Mouse (Mus musculus) ES-Bruce4 (cell line): ENCODE results near the gene Plcg1. TPM values are rescaled to one million over a fixed set of nuclear protein-coding genes. Genes with fewer than 3 reads are reported as not detected.

ENCODE experiments used
- H3K27ac ChIP-seq: 2 replicates; pipeline ENCODE4 v1.5.1; 2012; ENCODE audit warnings: low read length, inconsistent platforms; ENCODE audit not compliant: insufficient read depth
- H3K27me3 ChIP-seq: 2 replicates; pipeline ENCODE4 v1.6.1; 2012; ENCODE audit warnings: mild to moderate bottlenecking, low read length, inconsistent platforms; ENCODE audit not compliant: control insufficient read depth, poor library complexity, insufficient read depth, severe bottlenecking
- H3K36me3 ChIP-seq: 2 replicates; pipeline ENCODE4 v1.6.1; 2012; ENCODE audit warnings: inconsistent platforms, mild to moderate bottlenecking, low read length, moderate library complexity; ENCODE audit not compliant: control insufficient read depth, poor library complexity, insufficient read depth, severe bottlenecking
- H3K4me1 ChIP-seq: one replicate; pipeline ENCODE4 v1.8.1; 2011; ENCODE audit warnings: low read length; ENCODE audit not compliant: control insufficient read depth, insufficient read depth
- H3K4me3 ChIP-seq: 2 replicates; pipeline ENCODE4 v1.5.1; 2011; ENCODE audit warnings: low read depth, mild to moderate bottlenecking, low read length
- H3K9ac ChIP-seq: 2 replicates; pipeline ENCODE4 v1.6.1; 2012; ENCODE audit warnings: low read depth, mild to moderate bottlenecking, inconsistent platforms; ENCODE audit not compliant: poor library complexity, severe bottlenecking
- H3K9me3 ChIP-seq: replicated peaks from 2 replicates; pipeline ENCODE4 v1.6.1; 2012; ENCODE audit warnings: mild to moderate bottlenecking, low read length, inconsistent platforms; ENCODE audit not compliant: control insufficient read depth, poor library complexity, insufficient read depth, severe bottlenecking
- CTCF ChIP-seq: IDR thresholded peaks from one replicate; pipeline ENCODE4 v1.8.1; 2011; ENCODE audit warnings: low read depth, low read length
- EP300 ChIP-seq: IDR thresholded peaks from 2 replicates; pipeline ENCODE4 v1.6.1; 2011; ENCODE audit warnings: low read depth, low read length; ENCODE audit not compliant: insufficient read depth
- POLR2A ChIP-seq: IDR thresholded peaks from one replicate; pipeline ENCODE4 v1.8.1; 2011; ENCODE audit warnings: low read length; ENCODE audit not compliant: insufficient read depth
- polyA plus RNA-seq: library from polyadenylated mRNA; stranded (reverse); fragments of >200 nt; gene quantifications from 2 replicates; pipeline ENCODE4 v1.2.4, GENCODE M21; 2011; ENCODE audit warnings: low read depth; ENCODE audit not compliant: missing spikeins, insufficient read depth, insufficient read length

The Plcg1 gene
- polyA plus RNA-seq, 1 experiment: 76.8 TPM

DNA sequence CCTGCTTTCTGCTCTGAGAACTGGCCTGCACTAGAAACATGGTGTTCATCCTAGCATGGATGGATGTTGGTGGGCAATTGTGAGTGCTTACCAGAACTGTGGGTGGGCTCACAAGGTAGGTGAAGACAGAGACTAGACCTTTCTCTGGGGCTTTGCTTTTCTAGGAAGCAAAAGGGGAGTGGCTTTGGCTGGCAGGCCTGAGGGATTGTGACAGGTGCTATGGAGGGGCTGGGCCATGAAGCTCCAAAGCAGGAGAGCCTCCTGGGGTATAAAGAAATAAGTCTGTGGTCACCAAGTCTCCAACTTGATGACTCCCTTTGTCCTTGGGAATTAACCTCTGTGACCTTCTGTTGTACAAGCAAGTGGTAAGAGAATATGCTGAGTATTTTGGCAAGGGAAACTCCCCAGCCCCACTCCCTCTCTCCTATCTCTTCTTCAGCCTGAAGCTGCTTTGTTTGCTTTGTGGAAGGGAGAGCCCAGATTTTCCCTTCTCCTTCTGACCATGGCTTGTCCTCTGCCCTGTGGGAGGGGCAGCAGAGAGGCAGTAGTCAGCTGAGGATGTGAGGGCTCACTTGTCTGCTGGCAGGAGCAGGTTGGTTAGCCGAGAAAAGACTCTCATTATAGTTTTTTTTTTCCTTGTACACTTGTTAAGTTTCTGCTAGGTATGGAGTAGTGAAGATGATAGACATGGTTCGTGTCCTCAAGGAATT lies 8.7 kb downstream of the Plcg1 start:
- no peak overlapping the region for H3K4me3 ChIP-seq
- no peaks in the 10 kb centered on the region for H3K9me3 ChIP-seq
- H3K27ac ChIP-seq: no peak overlapping the region
- H3K27me3 ChIP-seq: no peaks in the 10 kb centered on the region
- no peak for TF ChIP-seq EP300
- no peak for TF ChIP-seq POLR2A
- no peak for TF ChIP-seq CTCF
- peaks cover 16% of the 10 kb centered on the region for H3K4me1 ChIP-seq
- no peaks in the 10 kb centered on the region for H3K36me3 ChIP-seq
- H3K9ac ChIP-seq: no peak overlapping the region

DNA sequence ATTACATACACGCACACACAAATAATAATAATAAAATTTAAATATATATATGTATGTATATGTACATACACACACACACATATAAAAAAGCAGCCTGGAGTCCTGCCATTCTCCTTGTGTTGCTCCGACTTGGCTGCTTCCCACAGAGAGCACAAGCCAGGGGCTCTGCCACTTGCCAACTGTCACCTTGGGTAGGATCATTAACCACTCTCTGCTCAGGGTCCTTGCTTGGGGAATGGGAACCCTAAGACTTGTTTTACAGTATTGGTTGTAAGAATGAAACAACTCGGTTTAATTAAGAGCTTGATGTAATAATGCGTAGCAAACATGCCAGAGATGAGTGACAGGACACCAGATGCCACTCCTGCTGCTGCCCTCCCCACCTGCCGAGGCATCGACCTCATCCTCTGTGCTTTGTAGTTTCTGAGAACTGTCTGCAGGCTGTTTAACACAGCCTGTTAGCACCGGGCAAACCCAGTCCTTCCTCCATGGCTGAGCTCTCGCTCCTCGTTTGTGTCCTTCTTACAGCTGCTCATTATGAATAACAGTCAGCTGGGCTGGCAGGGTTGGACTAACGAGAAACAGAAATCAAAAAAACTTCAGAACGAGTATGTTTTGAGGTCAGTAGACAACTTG lies 9.5 kb downstream of the Plcg1 start:
- Histone ChIP-seq H3K27me3 (no peaks in the 10 kb centered on the region), H3K36me3 (no peaks in the 10 kb centered on the region), H3K9ac (no peak overlapping the region), H3K4me3 (no peak overlapping the region), H3K4me1 (peaks cover 13% of the 10 kb centered on the region), H3K27ac (no peak overlapping the region), H3K9me3 (no peaks in the 10 kb centered on the region)
- TF ChIP-seq EP300: no peak
- TF ChIP-seq CTCF: no peak

DNA sequence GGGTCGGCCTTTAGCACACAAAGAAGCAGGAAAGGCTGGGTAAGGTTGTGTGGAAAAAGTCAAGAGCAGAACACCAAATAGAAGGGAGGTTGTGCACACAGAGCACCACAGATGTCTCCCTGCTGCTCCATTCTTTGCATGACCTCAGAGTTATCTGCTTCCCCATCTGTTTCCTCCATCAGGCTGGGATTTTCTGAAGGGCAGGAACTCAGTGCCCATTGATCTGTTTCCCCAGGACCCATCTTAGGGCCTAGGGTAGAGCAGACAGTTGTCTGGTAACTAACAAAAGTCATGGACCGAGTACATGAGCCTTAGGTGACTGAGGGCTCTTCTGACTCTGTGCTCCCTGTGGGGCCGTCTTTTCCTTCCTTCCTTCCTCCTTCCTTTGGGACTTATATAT lies 10.5 kb downstream of the Plcg1 start:
- Histone ChIP-seq H3K4me3 (no peak overlapping the region), H3K27me3 (no peaks in the 10 kb centered on the region), H3K36me3 (no peaks in the 10 kb centered on the region), H3K9me3 (no peaks in the 10 kb centered on the region), H3K4me1 (peaks cover 11% of the 10 kb centered on the region), H3K27ac (no peak overlapping the region), H3K9ac (no peak overlapping the region)
- TF ChIP-seq POLR2A (no peak), EP300 (no peak), CTCF (no peak)

DNA sequence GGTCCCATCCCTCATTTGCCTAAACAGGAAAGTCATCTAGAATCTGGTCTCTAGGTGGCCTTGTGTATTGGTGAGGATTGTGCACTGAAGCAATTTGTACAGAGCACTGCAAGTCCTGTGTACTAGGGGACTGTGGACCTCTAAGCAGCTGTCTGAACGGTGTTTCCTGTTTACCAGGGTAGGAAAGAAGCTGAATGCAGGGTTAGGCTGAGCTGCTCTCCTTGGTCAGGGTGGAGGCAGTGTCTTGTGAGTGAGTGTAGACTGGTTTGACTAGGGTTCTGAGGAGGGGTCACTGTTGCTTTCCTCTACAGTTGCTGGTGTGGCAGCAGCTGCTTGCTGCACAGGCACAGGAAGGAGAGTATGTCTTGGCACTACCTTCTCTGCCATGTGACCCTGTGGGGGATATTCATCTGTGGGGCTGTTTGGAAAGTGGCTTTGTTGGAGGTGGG lies 11.1 kb downstream of the Plcg1 start:
- H3K4me3 ChIP-seq: no peak overlapping the region
- H3K9ac ChIP-seq: no peak overlapping the region
- H3K4me1 ChIP-seq: peaks cover 8% of the 10 kb centered on the region
- H3K36me3 ChIP-seq: no peaks in the 10 kb centered on the region
- TF ChIP-seq POLR2A: no peak
- no peak for TF ChIP-seq CTCF
- no peak for TF ChIP-seq EP300
- H3K27me3 ChIP-seq: no peaks in the 10 kb centered on the region
- no peaks in the 10 kb centered on the region for H3K9me3 ChIP-seq
- no peak overlapping the region for H3K27ac ChIP-seq

DNA sequence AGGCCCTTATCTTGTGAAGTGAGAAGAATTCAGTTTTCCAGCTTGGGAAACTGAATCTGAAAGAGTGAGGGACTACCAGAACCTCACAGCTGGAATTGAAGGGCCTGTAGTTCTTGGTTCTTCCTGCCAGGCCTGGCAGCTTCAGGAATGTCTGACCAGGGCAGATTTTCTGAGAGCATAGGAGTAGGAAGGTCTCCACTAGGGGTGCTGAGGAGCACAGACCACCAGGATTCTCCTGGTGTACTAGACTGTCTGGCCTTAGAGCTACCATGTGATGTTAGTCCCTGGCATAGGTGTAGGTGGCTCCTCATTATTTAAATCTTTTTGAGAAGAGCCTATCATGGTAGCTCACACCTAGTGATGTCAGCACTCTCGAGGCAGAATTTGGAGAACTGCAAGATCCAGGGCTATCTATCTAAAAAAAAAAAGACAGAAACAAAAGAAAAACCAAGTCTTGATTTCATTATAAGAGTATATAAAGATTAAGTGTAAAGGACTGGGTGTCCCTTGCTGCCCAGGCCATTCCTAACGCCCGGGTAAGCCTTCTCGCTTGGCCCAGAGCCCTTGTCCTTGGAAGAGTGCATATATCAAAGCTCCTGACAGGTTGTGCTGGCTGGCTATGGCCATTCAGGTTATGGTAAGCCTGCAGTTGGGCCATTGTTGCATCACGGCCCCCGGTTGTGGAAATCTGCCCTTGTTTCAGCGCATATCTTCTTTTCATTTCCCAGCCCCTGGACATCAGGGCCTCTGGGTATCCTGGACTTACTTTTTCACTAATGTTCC lies 13.1 kb downstream of the Plcg1 start:
- H3K36me3 ChIP-seq: peaks cover 3% of the 10 kb centered on the region
- H3K27me3 ChIP-seq: no peaks in the 10 kb centered on the region
- no peak overlapping the region for H3K9ac ChIP-seq
- no peak overlapping the region for H3K4me3 ChIP-seq
- TF ChIP-seq CTCF (peak; percentile 32), EP300 (no peak)
- H3K4me1 ChIP-seq: peaks cover 4% of the 10 kb centered on the region
- H3K9me3 ChIP-seq: no peaks in the 10 kb centered on the region
- no peak overlapping the region for H3K27ac ChIP-seq

DNA sequence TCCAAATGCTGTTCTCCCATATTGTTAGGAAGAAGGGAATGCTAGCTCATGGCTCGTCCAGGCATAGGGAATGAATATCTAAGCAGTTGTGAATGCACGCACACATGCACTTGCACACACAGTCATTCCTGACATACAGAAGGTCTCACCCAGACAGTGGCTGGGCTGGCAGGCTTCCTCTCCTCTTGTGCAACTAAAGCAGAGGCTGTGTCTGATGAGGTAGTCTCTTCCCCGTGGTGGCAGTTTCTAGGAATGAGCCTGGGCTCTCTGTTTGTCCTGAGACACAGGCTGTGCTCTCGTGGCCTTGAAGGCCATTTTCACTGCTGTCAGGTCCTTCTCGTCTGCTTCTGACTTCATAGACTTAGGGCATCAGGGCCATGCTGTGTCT lies 13.7 kb downstream of the Plcg1 start:
- no peaks in the 10 kb centered on the region for H3K27me3 ChIP-seq
- H3K4me3 ChIP-seq: no peak overlapping the region
- TF ChIP-seq EP300 (no peak), POLR2A (no peak), CTCF (no peak)
- H3K4me1 ChIP-seq: peaks cover 2% of the 10 kb centered on the region
- H3K36me3 ChIP-seq: peaks cover 3% of the 10 kb centered on the region
- no peak overlapping the region for H3K27ac ChIP-seq
- H3K9me3 ChIP-seq: no peaks in the 10 kb centered on the region
- H3K9ac ChIP-seq: no peak overlapping the region
